Mouse (Mus musculus): ENCODE measurements around the gene Zfp710.
A peak's percentile ranks its signal among the peaks of the same experiment; 100 is the strongest.
"Not testable (repeated sequence)": the region's sequence is repeated elsewhere in the genome, so short reads cannot be mapped to it uniquely, and the experiment has no call there.

Gene Zfp710

DNA sequence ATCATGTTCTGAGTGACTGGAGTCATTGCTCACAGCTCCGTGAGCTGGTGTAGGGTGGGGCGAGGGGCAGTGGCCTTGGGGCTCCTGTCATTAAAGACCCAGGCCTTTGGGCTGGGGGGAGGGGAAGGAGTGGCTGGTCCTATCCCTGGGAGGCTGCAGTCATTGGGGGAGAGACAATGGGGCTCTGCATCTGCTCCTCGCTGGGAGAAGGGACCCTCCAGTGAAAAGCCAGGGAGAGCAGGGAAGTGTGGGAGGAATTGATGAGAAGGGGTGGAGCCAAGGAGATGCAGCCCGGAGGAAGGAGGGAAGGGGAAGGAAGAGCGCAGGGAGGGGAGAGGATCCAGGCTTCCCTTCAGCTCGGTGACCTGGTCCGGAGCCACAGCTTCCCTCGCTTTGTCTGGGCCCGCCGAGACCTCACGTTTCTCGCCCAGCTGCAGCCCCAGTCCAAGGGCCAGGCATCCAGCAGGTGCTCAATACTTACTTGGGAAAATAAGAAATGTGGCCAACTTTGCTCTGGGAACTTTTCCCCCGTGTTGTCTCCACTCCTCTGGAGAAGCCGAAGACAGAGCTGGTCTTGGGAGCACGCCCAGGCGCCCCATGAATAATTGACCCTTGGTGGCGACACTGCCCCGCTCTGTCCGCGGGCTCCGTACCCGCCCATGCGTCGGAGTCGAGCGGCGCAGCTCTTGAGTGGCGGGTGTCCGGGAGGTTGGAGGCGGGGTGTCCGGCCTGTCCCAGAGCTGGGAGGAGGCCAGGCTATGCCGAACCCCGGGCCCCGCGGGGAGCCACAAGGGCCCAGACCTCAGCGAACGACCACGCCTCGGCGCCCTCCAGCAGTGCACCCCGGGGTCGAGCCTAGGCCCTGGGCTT lies at the start of gene Zfp710:
Gene Zfp710, plus strand, starts transcription at position 294 of the 870 bp plus-strand sequence.
- DNase-seq (ENCODE audit: low read depth, low spot score), result peak; percentile 90

DNA sequence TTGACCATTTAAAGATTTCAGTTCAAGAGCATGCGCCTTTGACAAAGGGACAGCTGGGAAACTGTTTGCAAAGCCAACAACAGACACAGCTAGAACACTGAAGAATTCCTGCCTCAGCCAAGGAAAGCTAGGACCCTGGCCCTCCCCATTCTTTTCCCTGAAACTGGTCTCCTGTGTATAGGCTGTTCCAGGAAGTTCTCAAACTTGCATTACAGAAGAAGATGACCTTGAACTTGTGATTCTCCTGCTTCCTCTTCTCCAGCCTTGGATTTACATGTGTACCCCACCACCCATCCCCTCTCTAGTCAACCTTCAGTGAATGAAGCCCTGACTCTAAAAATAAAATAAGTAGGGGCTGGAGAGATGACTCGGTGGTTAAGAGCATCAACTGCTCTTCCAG lies 49.3 kb upstream of the Zfp710 start:
- DNase-seq (ENCODE audit: low read depth, low spot score), result no peak

DNA sequence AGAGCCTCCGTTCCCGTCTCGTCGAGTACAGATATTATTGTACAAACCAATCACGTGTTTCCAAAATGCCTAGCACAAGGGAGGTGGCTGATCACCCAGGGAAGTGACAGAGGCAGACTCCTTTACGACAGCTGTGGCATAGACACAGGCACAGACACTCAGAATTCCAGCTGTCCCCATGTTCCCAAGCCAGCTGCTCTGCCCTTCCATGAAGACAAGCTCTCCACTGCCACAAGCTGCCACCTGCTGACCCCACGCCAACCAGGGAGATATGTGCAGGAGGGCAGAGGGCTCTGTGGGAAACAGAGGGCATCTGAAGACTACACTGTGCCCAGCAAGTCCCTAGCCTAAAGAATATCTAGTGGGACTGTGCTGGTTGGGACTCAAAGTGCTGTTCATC lies 37.9 kb upstream of the Zfp710 start:
- no peak for DNase-seq (ENCODE audit: low read depth, low spot score)

DNA sequence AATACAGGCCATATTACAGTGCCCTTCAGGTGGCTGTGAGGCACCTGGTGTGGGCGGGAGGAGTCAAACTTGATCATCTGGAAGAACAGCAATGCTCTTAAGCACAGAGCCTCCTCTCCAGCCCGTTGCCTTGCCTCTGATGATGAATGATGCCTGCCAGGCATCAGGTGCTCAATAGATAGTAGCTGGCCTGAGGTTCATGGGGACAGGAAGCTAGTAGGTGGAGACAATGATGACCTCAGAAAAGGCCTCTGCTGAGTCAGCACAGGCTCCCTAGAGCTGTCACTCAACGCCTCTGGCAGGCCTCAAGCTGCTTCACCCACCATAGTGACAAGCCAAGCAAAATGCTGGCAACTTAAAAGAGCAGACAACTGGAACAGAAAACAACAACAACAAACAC lies 36.9 kb upstream of the Zfp710 start:
- peak; percentile 28 for DNase-seq (ENCODE audit: low read depth, low spot score)

DNA sequence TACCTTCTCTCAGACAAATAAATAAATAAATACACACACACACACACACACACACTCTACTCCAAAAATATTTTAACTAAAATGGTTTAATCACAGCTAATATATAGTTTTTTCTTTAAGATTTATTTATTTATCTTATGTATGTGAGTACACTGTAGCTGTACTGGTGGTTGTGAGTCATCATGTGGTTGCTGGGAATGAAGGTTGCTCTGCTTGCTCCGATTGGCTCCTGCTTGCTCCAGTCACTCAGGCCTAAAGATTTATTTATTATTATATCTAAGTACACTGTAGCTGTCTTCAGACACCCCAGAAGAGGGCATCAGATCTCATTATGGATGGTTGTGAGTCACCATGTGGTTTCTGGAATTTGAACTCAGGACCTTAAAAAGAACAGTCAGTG lies 36.1 kb upstream of the Zfp710 start:
- not testable (repeated sequence) for DNase-seq (ENCODE audit: low read depth, low spot score)

- peak; percentile 37 for DNase-seq (ENCODE audit: low read depth, low spot score)
Measured at GRCm38 (mm10) chr7:79994476-79994875, 30.1 kb upstream of the Zfp710 start.

DNA sequence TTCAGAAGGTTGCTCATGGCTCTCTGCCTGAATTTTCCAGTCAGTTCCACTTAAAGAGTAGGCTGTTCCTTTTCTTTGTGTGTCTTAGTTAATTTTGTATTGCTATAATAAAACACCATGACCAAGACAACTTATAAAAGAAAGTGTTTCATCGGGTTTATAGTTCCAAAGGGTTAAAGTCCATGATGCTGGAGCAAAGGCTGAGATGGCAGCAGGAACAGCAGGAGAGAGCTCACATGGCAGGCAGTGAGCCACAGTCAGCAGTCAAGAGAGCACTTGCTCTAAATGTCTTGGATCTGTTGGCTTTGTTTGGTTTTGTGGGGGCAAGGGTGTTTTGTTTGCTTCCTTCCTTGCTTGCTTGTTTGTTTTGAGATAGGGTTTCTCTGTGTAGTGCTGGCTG lies 26.9 kb upstream of the Zfp710 start:
- DNase-seq (ENCODE audit: low read depth, low spot score), result no peak

DNA sequence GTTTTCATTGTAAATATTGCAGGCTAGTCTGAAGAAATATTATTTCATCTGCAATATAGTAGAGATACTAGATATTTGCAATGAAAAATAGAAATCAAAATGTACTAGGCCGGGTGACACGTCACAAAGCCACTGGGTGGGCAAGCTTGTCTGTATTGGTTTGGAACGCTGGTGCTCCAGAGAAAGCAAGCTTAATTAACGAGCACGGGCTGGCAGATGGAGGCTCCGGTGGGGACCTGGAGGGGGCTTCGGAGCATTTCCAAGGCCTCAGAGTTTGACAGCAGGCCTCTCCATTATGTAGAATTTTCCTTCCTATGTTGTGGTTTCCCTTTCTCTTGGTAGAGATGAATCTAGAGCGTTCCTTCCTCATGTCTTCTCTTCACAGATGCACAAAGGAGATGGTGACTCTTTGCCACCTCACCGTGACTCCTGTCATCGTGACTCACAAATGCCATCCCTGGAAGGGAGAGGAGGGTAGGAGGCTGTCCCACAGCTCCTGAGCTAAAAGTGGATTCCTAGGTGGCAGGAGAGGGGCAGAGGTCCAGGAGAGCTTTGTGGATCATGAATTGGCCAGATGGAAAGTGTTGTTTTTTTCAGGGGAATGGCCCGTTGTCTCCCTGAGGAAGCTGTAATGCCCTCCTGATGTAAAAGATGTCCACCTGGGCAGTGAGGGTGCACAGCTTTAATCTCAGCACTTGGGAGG lies 22.1 kb upstream of the Zfp710 start:
- DNase-seq (ENCODE audit: low read depth, low spot score), result no peak

DNA sequence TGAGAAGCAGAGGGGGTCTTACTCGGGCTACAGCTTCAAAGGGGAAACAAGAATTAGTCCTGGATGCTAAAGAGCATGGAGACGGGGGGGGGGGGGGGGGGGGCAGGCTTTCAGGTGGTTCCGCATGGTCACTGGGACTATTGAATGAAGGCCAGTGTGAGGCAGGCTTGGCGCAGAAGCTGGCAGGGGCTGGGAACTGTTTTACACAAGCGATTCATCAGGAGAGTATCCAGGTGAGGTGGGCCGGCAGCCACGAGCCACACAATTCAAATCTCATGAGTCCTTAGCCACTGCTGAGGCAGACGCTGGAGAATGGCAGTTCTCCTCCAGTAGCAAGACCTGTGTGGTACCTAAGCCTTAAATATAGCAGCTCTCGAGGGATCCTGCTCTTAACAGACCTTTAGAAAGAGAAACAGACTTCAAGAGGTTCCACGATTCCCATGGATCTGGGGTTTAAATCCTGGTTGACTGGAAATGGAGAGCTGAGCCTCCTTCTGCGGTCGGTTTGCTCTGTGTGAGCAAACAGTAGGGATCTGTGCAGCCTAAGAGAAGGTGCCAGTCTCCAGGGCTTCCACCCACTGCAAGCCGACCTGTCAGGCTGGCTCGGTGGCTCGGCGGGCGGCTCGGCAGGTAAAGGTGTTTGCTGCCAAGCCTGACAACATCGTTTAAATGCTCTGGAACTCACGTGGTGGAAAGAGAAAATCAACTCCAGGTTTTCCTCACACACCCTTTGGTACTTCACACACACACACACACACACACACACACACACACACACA lies 19.6 kb upstream of the Zfp710 start:
- DNase-seq (ENCODE audit: low read depth, low spot score), result no peak

DNA sequence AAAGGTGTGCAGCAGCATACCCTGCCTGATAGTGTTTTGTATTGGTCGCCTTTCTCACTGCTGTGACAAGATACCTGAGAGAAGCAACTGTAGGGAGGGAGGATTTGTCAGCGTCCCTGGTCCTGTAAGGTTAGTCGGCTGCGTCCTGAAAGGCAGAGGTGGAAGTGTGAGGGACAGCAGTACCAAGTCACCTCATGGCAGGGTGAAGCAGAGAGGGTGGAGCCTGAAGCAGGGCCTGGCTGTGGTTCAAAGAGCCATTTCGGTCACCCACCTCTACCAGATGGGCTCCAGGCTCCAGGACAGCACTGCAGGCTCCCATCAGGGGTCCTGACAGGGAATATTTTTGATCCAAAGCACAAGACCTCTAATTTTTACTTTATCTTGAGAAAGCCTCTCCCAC lies 13.9 kb upstream of the Zfp710 start:
- DNase-seq (ENCODE audit: low read depth, low spot score), result no peak

DNA sequence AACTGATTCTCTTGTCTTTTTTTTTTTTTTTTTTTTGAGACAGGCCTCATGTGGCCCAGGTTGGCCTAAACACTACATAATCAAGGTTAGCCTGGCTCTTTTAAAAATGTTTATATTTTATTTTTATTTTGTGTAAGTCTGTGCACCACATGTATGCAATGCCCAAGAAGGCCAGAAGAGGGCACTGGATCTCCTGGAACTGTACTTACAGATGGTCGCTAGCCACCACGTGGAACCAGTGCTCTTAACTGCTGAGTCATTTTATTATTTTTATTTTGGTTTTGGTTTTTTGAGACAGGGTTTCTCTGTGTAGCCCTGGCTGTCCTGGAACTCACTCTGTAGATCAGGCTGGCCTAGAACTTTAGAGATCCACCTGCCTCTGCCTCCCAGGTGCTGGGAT lies 13.1 kb upstream of the Zfp710 start:
- peak; percentile 58 for DNase-seq (ENCODE audit: low read depth, low spot score)

GRCm38 (mm10) chr7:80013884-80014550 lies 10.6 kb upstream of the Zfp710 start:
- no peak for DNase-seq (ENCODE audit: low read depth, low spot score)

DNA sequence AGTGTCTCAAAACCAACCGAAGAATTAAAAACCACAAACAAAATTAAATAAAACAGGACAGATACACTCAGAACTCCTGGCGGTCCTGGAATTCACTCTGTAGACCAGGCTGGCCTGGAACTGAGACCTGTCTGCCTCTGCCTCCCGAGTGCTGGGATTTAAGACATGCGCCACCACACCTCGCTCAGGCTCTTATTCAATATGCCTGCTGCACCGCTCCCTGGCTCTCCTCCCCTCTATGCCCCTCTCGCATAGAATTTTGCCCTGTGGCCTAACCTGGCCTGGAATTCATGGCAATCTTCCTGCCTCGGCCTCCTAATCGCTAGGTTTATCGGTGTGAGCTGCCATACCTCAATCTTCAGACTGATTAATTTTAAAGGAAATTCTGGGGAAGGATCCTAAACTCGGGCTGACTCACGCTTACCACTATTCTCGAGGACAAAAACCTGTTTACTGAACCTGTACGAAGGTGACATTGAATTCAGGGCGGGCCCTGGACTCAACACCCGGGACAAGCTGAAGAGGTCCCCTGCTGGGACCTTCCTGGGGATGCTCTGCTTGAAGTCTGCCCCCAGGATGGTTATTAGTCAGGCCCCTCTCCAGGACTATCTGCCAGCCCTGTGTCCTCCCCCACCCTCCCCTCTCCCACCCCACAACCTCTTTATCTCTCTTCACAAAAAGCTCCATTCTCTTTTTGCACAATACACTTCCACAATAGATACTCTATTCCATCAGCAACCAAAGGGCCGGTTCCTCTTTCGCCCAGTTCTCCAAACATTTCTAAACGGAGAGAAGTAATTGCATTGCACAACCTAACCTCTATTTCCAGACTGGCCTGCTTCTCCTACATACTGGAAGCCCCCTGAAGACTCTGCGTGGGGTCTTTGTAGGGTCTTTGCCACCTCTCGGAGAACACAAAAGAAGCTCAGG lies 9.5 kb upstream of the Zfp710 start:
- no peak for DNase-seq (ENCODE audit: low read depth, low spot score)

DNA sequence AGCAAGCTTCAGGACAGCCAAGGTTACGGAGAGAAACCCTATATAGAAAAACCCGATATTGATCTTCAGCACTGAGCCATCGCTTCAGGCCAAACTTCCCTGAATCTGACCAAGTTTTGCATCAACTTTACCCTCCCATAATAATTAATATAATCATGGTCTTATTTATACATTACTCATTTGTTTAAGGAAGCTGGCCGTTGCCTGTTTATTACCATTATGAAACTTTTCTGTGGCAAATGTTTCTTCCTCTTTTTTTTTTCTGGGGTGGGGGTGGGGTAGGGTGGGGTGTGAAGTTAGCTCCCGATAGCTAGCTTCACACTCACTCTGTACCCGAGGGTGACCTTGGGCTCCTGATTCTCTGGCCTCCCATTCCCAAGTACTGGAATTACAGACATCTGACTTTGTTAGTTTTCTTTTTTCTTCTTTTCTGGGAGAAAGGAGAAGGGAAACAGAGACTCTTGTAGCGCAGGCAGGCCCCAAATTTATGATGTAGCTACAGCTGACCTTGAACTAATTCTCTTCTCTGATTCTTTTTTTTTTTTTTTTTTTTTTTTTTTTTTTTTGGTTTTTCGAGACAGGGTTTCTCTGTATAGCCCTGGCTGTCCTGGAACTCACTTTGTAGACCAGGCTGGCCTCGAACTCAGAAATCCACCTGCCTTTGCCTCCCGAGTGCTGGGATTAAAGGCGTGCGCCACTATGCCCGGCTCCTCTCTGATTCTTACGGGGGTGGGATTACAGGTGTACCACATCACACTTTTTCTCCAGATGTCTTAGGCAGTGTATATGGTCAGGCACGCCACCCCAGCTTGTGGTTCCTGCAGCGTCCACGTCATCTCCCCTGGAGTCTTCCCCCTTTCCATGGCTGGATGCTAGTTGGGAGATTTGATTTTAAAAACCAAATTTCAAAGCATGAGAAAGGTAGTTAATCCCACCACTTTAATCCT lies 5.8 kb upstream of the Zfp710 start:
- DNase-seq (ENCODE audit: low read depth, low spot score), result no peak

GRCm38 (mm10) chr7:80023621-80024435 lies 786 bp upstream of the Zfp710 start:
- peak; percentile 31 for DNase-seq (ENCODE audit: low read depth, low spot score)

DNA sequence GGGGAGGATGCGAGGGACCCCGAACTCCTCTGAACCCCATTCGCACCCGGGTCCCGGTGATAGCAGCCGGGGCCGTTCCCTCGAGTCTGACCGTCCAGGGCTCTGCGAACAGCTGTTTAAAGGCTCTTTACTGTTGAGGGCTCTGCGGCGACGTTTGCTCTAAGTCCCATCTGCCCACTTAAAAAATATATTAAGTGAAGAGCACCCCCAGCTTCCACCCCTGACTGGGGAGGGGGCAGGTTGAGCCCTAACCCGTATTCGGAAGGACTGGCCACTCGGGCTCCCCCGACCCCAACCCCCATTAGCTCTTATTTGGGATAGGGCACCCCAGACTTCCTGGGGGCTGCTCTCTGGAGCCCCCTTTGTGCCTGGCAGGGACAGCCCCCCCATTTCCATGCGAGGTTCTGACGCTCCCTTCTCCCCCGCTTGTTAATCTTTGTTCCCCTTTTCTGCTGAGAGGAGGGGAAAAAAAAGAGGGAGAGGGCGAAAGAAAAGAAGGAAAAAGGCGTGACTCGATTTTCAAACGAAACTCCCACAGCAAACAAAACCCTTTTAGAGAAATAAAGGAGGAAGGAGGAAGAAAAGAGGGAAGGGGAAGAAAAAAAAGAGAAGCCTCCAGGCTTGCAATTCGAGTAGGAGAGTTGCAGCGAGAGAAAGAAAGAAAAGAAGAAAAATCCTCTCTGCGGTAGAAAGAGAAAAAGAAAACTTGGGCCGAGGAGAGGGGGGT lies 940 bp downstream of the Zfp710 start:
- peak; percentile 20 for DNase-seq (ENCODE audit: low read depth, low spot score)

GRCm38 (mm10) chr7:80026118-80026989 lies 1.7 kb downstream of the Zfp710 start:
- peak; percentile 82 for DNase-seq (ENCODE audit: low read depth, low spot score)
